Mouse (Mus musculus) CH12.LX (cell line): Measurements from ENCODE around the gene Fos. TPM values are rescaled to one million over a fixed set of nuclear protein-coding genes. Genes with fewer than 3 reads are reported as not detected.

ENCODE experiments used
- DNase-seq: peaks from one replicate; pipeline ENCODE4 v3.0.0-alpha.2; 2013; ENCODE audit errors: extremely low read depth
- H3K27ac ChIP-seq: 2 replicates; pipeline ENCODE4 v1.5.1; 2012; ENCODE audit warnings: low read depth, mild to moderate bottlenecking, control low read depth, moderate library complexity; ENCODE audit not compliant: insufficient read depth
- H3K27me3 ChIP-seq: replicated peaks from 2 replicates; pipeline ENCODE3; 2012; ENCODE audit warnings: inconsistent platforms
- H3K36me3 ChIP-seq, 2 experiments: replicated peaks in 1 of 2; 2 replicates each; pipeline versions ENCODE3 to v1.6.1; 2012; ENCODE audit warnings: inconsistent platforms in 1 of 2, low read length in 1 of 2, mild to moderate bottlenecking in 1 of 2, mixed read lengths in 1 of 2, moderate library complexity in 1 of 2; ENCODE audit not compliant: control insufficient read depth in 1 of 2, insufficient read depth in 1 of 2
- H3K4me1 ChIP-seq, 2 experiments: 2 replicates each; pipeline ENCODE4 v1.6.1; 2012; ENCODE audit warnings: inconsistent platforms in 1 of 2, moderate library complexity in 1 of 2; ENCODE audit not compliant: insufficient read depth in 2 of 2, control insufficient read depth in 1 of 2
- H3K4me2 ChIP-seq: 2 replicates; pipeline ENCODE4 v1.6.1; 2012; ENCODE audit warnings: low read depth, mild to moderate bottlenecking, control low read depth; ENCODE audit not compliant: poor library complexity, insufficient read depth, severe bottlenecking
- H3K4me3 ChIP-seq, 3 experiments: fragments of 150-350 bp in 1 of 3; sonication (generic) in 1 of 3; replicated peaks in 1 of 3; 2 replicates each; pipeline versions ENCODE3 to v1.5.1; 2011 to 2012; ENCODE audit warnings: low read depth in 2 of 3, low read length in 2 of 3, mild to moderate bottlenecking in 2 of 3, moderate library complexity in 2 of 3, control low read depth in 1 of 3, improper control_type of control experiment in 1 of 3, inconsistent platforms in 1 of 3, mixed read lengths in 1 of 3; ENCODE audit not compliant: poor library complexity in 1 of 3
- H3K79me2 ChIP-seq: replicated peaks from 2 replicates; pipeline ENCODE4 v1.6.1; 2012; ENCODE audit warnings: mild to moderate bottlenecking, moderate library complexity; ENCODE audit not compliant: control insufficient read depth, poor library complexity, insufficient read depth, severe bottlenecking; ENCODE audit errors: extremely low read depth
- H3K9ac ChIP-seq: 2 replicates; pipeline ENCODE4 v1.6.1; 2012; ENCODE audit warnings: low read depth, mild to moderate bottlenecking, control low read depth, moderate library complexity; ENCODE audit not compliant: insufficient read depth
- H3K9me3 ChIP-seq: replicated peaks from 2 replicates; pipeline ENCODE3; 2012; ENCODE audit warnings: low read length, inconsistent platforms, mixed read lengths
- BHLHE40 ChIP-seq: IDR thresholded peaks from 2 replicates; pipeline ENCODE4 v1.6.1; 2011; ENCODE audit warnings: mild to moderate bottlenecking, low read depth, low read length, improper control_type of control experiment
- CHD2 ChIP-seq: IDR thresholded peaks from 2 replicates; pipeline ENCODE4 v1.6.1; 2011; ENCODE audit warnings: low read length, improper control_type of control experiment
- CTCF ChIP-seq, 2 experiments: IDR thresholded peaks in 1 of 2; conservative IDR thresholded peaks in 1 of 2; 2 replicates each; pipeline ENCODE4 v1.5.1; 2011 to 2012; ENCODE audit warnings: low read depth in 2 of 2, low read length in 2 of 2, improper control_type of control experiment in 1 of 2, inconsistent platforms in 1 of 2, mild to moderate bottlenecking in 1 of 2, moderate library complexity in 1 of 2
- E2F4 ChIP-seq: IDR thresholded peaks from 2 replicates; pipeline ENCODE4 v1.6.1; 2011; ENCODE audit warnings: low read depth, low read length, improper control_type of control experiment; ENCODE audit not compliant: insufficient replicate concordance
- ETS1 ChIP-seq: conservative IDR thresholded peaks from 2 replicates; pipeline ENCODE4 v1.6.1; 2012; ENCODE audit warnings: low read depth, mild to moderate bottlenecking, inconsistent platforms, low read length, improper control_type of control experiment, moderate library complexity
- GABPA ChIP-seq: IDR thresholded peaks from 2 replicates; pipeline ENCODE4 v1.6.1; 2012; ENCODE audit warnings: low read depth, low read length, improper control_type of control experiment, inconsistent platforms; ENCODE audit not compliant: insufficient replicate concordance
- MAFK ChIP-seq: IDR thresholded peaks from 2 replicates; pipeline ENCODE4 v1.6.1; 2011; ENCODE audit warnings: low read length, improper control_type of control experiment; ENCODE audit not compliant: insufficient replicate concordance
- MAZ ChIP-seq: IDR thresholded peaks from 2 replicates; pipeline ENCODE4 v1.6.1; 2012; ENCODE audit warnings: low read depth, mild to moderate bottlenecking, inconsistent platforms, low read length, improper control_type of control experiment, moderate library complexity
- MYC ChIP-seq: IDR thresholded peaks from 2 replicates; pipeline ENCODE4 v1.6.1; 2011; ENCODE audit warnings: low read depth, mild to moderate bottlenecking, improper control_type of control experiment, low read length
- PAX5 ChIP-seq: IDR thresholded peaks from 2 replicates; pipeline ENCODE4 v1.6.1; 2012; ENCODE audit warnings: low read length, inconsistent platforms, mixed read lengths
- POLR2A ChIP-seq: IDR thresholded peaks from 2 replicates; pipeline ENCODE4 v1.6.1; 2011; ENCODE audit warnings: low read depth, mild to moderate bottlenecking, improper control_type of control experiment, low read length
- RAD21 ChIP-seq: IDR thresholded peaks from 2 replicates; pipeline ENCODE4 v1.6.1; 2011; ENCODE audit warnings: low read depth, mild to moderate bottlenecking, low read length, improper control_type of control experiment, moderate library complexity
- RCOR1 ChIP-seq: conservative IDR thresholded peaks from 2 replicates; pipeline ENCODE4 v1.6.1; 2012; ENCODE audit warnings: low read depth, mild to moderate bottlenecking, inconsistent platforms, low read length, improper control_type of control experiment
- SMC3 ChIP-seq: IDR thresholded peaks from 2 replicates; pipeline ENCODE4 v1.6.1; 2011; ENCODE audit warnings: low read depth, low read length, improper control_type of control experiment
- TBP ChIP-seq: conservative IDR thresholded peaks from 2 replicates; pipeline ENCODE4 v1.6.1; 2011; ENCODE audit warnings: low read depth, low read length, improper control_type of control experiment
- TCF12 ChIP-seq: IDR thresholded peaks from 2 replicates; pipeline ENCODE4 v1.6.1; 2014; ENCODE audit warnings: low read depth, mild to moderate bottlenecking, inconsistent platforms, low read length, improper control_type of control experiment
- USF1 ChIP-seq: IDR thresholded peaks from 2 replicates; pipeline ENCODE4 v1.6.1; 2014; ENCODE audit warnings: low read depth, mild to moderate bottlenecking, inconsistent platforms, low read length, improper control_type of control experiment
- USF2 ChIP-seq: conservative IDR thresholded peaks from 2 replicates; pipeline ENCODE4 v1.6.1; 2011; ENCODE audit warnings: low read depth, low read length, improper control_type of control experiment
- ZKSCAN1 ChIP-seq: IDR thresholded peaks from 2 replicates; pipeline ENCODE4 v1.6.1; 2012; ENCODE audit warnings: low read depth, inconsistent platforms, low read length, improper control_type of control experiment, borderline replicate concordance
- dilution Hi-C: fragments of 300-500 bp; cut with MboI; formaldehyde crosslinking; loops from 2 replicates; pipeline ENCODE4 v1.14.3; 2020; ENCODE audit warnings: low sequenced_read_pairs; ENCODE audit not compliant: extremely low pct_unique_long_range_greater_than_20kb, extremely low pct_ligation_motif_present
- in situ Hi-C: fragments of 300-500 bp; cut with MboI; formaldehyde crosslinking; loops from 3 replicates; pipeline ENCODE4 v1.14.3; 2019; ENCODE audit warnings: low sequenced_read_pairs, low pct_ligation_motif_present, low pct_unique_long_range_greater_than_20kb, mixed read lengths
- polyA plus RNA-seq: library from polyadenylated mRNA; unstranded; fragments of >175 nt; gene quantifications from 2 replicates; pipeline ENCODE4 v1.2.1, GENCODE M21; 2012; ENCODE audit warnings: low read depth; ENCODE audit not compliant: insufficient read length
- total RNA-seq, 2 experiments: library from RNA; depleted of rRNA; stranded (reverse); fragments of 300-350 nt in 1 of 2; fragments of >200 nt in 1 of 2; gene quantifications; 2 replicates each; pipeline ENCODE4 v1.2.3; 2012 to 2014

The Fos gene
- total and polyA plus RNA-seq, 3 experiments = 0.11 to 0.20 (median 0.17) TPM

DNA sequence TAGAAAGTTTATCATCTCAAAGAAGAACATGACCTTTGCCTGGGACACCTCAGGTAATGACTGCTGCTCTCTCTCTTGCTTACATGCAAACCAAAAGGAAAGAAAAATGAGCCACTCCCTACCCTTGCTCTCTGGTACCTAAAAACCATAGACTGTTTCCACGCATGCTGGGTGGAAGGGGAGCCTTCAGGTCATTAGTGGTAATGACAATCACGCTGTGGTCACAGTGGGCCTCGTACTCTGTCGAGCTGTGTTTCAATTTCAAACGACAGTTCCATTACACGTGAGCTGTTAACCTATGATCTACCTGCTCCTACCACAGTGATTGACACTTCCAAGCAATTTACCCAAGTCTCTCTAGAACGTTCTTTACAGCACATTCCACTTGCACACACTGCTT lies 5.0 kb downstream of the Fos start:
- Histone ChIP-seq H3K36me3 (no peaks in the 10 kb centered on the region), H3K4me3 (no peak overlapping the region), H3K9ac (no peak overlapping the region), H3K4me1 (peaks cover 6 to 18% of the 10 kb centered on the region in 2 experiments; a peak in 3 of 4 replicates), H3K9me3 (no peaks in the 10 kb centered on the region), H3K4me2 (no peak overlapping the region), H3K79me2 (no peaks in the 10 kb centered on the region)
- DNase-seq = no peak
- in situ Hi-C loops = loop anchor here (25.0 kb wide), 1 partner anchor 316 kb away; the partner anchor contains the start of gene Rps6kl1
- TF ChIP-seq BHLHE40 (0 out of 2 replicates have a peak, but pooled peaks have one; percentile 22), CHD2 (no peak)
- TF ChIP-seq, all 38 proteins: peak for 1
- Histone ChIP-seq H3K27ac (no peak overlapping the region), H3K27me3 (peaks cover 67% of the 10 kb centered on the region)
- dilution Hi-C loops = no loop called here

DNA sequence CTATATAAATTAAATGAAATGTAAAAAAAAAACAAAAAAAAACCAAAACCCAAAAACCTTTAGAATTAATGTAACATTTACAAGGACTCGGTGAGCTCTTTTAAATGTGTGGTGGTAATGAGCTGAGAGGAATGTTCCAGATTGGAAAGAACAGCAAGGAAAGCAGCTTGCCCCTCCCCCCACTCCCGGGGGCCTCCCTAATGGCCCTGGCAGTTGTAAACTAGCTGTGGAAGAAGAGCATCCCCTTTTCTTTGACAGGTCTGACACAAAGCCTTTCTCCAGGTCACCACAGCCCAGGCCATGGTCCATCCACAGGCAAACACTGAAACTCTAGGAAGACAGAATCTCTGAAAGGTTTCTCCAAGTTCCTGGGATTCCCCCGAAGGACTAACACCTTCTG lies 5.5 kb downstream of the Fos start:
- Histone ChIP-seq H3K9me3 (no peaks in the 10 kb centered on the region), H3K4me1 (peaks cover 6 to 13% of the 10 kb centered on the region in 2 experiments; a peak in 3 of 4 replicates), H3K4me2 (peak overlapping the region; percentile 30; the same call in 1 of the 2 replicates), H3K4me3 (no peak overlapping the region), H3K27me3 (peaks cover 62% of the 10 kb centered on the region), H3K27ac (no peak overlapping the region), H3K9ac (no peak overlapping the region), H3K36me3 (no peaks in the 10 kb centered on the region), H3K79me2 (no peaks in the 10 kb centered on the region)
- in situ Hi-C loops (loop anchor here (25.0 kb wide), 1 partner anchor 317 kb away; the partner anchor contains the start of gene Rps6kl1), dilution Hi-C loops (no loop called here)
- no peak for DNase-seq
- TF ChIP-seq TCF12 (no peak), MAZ (no peak), USF1 (no peak), TBP (no peak), ZKSCAN1 (no peak), CTCF (conservative IDR thresholded peaks at IDR 0.05 in 1 of 2, IDR thresholded peaks at IDR 0.05 in 1 of 2; ENCODE audit: low read depth in 2 of 2, low read length in 2 of 2) (no peak), ETS1 (no peak), PAX5 (no peak)

- H3K9me3 ChIP-seq = no peaks in the 10 kb centered on the region
- dilution Hi-C loops = no loop called here
- TF ChIP-seq E2F4 = no peak
- no peak for TF ChIP-seq USF2
- TF ChIP-seq CHD2 = no peak
- no peak for TF ChIP-seq BHLHE40
- peak; percentile 43 for TF ChIP-seq SMC3
- peak; percentile 40 for TF ChIP-seq RAD21
- no peak for TF ChIP-seq USF1
- TF ChIP-seq ETS1 = no peak
- no peak for TF ChIP-seq GABPA
- no peak for TF ChIP-seq POLR2A
- TF ChIP-seq PAX5 = no peak
- TF ChIP-seq RCOR1 = no peak
- TF ChIP-seq MAFK = no peak
- no peak for TF ChIP-seq MYC
- TF ChIP-seq CTCF (conservative IDR thresholded peaks at IDR 0.05 in 1 of 2, IDR thresholded peaks at IDR 0.05 in 1 of 2; ENCODE audit: low read depth in 2 of 2, low read length in 2 of 2) = peak; percentile 39 to 59; a peak in 3 of 4 replicates
- TF ChIP-seq, all 38 proteins: peak for 3
Observed at GRCm38 (mm10) chr12:85483155-85483554, 9.5 kb downstream of the Fos start.

More at GRCm38 (mm10) chr12:85483155-85483554, 9.5 kb downstream of the Fos start:
- no peak overlapping the region for H3K27ac ChIP-seq
- H3K27me3 ChIP-seq = peaks cover 52% of the 10 kb centered on the region
- H3K4me2 ChIP-seq = 0 out of 2 replicates have a peak overlapping the region, but pooled peaks have one; percentile 32
- no peaks in the 10 kb centered on the region for H3K36me3 ChIP-seq
- peaks cover 3 to 27% of the 10 kb centered on the region in 2 experiments; a peak in 3 of 4 replicates for H3K4me1 ChIP-seq
- H3K79me2 ChIP-seq = no peaks in the 10 kb centered on the region
- in situ Hi-C loops = loop anchor here (10.0 to 25.0 kb wide), 2 partner anchors 108 to 321 kb away; partner anchors contain the start of genes Rps6kl1 and Tmed10
- no peak for DNase-seq
- H3K9ac ChIP-seq = no peak overlapping the region
- H3K4me3 ChIP-seq = no peak overlapping the region
